Mouse (Mus musculus) erythroid progenitor cell, adult 5-6 weeks (primary cell): ENCODE results near the gene Tarm1. TPM values are rescaled to one million over a fixed set of nuclear protein-coding genes. Genes with fewer than 3 reads are reported as not detected.

Experiments
- ATAC-seq: replicated peaks from 2 replicates; pipeline ENCODE4 v1.8.0; 2016; ENCODE audit warnings: moderate number of reproducible peaks, mild to moderate bottlenecking, moderate TSS enrichment, inconsistent platforms; ENCODE audit not compliant: poor library complexity, low FRiP score, severe bottlenecking
- total RNA-seq, 2 experiments: library from RNA; stranded (forward) in 1 of 2; stranded (reverse) in 1 of 2; fragments of 150-400 nt in 1 of 2; fragments of 186-747, 209-891 nt in 1 of 2; gene quantifications; 2 replicates each; pipeline versions ENCODE4 v1.2.3 to v1.2.4; 2015 to 2017; ENCODE audit warnings: low replicate concordance in 2 of 2

The Tarm1 gene
- total RNA-seq, 2 experiments from 2014 or later: 1.4 to 1.7 TPM

DNA sequence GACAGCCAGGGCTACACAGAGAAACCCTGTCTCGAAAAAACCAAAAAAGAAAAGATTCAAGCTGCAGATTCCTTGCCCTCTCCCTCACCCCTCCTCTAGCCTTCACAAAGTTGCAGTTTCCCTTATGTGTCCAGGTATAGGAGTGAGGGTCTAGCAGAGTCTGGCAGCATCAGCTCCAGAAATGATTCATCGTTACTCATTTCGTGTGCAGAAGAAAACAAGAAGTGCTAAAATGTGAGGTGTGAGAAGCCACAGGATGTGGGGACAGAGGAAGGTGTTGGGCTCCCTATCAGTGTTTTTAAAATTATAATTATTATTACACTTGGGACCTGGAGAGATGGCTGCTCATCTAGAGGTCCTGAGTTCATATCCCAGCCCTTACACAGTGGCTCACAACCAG lies 57.7 kb downstream of the Tarm1 start:
- ATAC-seq: no peak

GRCm38 (mm10) chr7:3442476-3443062 lies 59.9 kb downstream of the Tarm1 start:
- ATAC-seq: no peak

GRCm38 (mm10) chr7:3440526-3440925 lies 61.9 kb downstream of the Tarm1 start:
- no peak for ATAC-seq

GRCm38 (mm10) chr7:3439984-3440383 lies 62.4 kb downstream of the Tarm1 start:
- ATAC-seq: no peak

DNA sequence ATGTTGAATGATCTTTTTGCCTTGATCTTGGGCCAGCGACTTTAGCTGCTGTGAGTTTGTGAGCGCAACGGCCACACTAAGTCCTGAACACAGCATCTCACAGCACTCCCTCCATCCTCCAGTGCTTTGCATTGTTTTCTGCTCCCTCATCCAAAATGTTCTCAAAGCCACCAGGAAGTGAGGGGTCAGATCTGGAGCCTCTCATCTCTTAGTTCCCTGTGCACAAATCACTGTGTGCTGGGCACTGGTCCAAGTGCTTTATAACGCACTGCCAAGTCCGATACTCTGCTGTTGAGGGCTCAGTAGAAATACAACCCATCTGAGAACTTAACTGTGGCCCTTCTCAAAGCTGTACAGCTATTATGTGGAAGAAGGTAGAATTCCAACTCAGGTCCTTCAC lies 64.5 kb downstream of the Tarm1 start:
- no peak for ATAC-seq

Other genes starting within 250 kb of the Tarm1 start
- gene Myadm, start 213.5 kb downstream of the Tarm1 start, total RNA-seq (2015; ENCODE audit: low replicate concordance): 12.6 and 13.0 TPM in 2 replicates
- gene Myadm, start 213.5 kb downstream of the Tarm1 start, total RNA-seq (2017; ENCODE audit: low replicate concordance): 5.3 and 6.4 TPM in 2 replicates
- 0.84 and 6.8 TPM in 2 replicates for gene Prkcg, start 213.4 kb downstream of the Tarm1 start, total RNA-seq (2015; ENCODE audit: low replicate concordance)
- not detected in 2 replicates for gene Prkcg, start 213.4 kb downstream of the Tarm1 start, total RNA-seq (2017; ENCODE audit: low replicate concordance)
- not detected in 2 replicates for gene Cacng7, start 169.7 kb downstream of the Tarm1 start, total RNA-seq (2015; ENCODE audit: low replicate concordance)
- 2.1 TPM in 1 of 2 replicates, not detected in the other for gene Cacng7, start 169.7 kb downstream of the Tarm1 start, total RNA-seq (2017; ENCODE audit: low replicate concordance)
- not detected in 2 replicates for gene Cacng8, start 111.9 kb downstream of the Tarm1 start, total RNA-seq (2015; ENCODE audit: low replicate concordance)
- gene Cacng8, start 111.9 kb downstream of the Tarm1 start, total RNA-seq (2017; ENCODE audit: low replicate concordance): not detected in 2 replicates
- gene Cacng6, start 78.4 kb downstream of the Tarm1 start, total RNA-seq (2015; ENCODE audit: low replicate concordance): not detected in 2 replicates
- gene Cacng6, start 78.4 kb downstream of the Tarm1 start, total RNA-seq (2017; ENCODE audit: low replicate concordance): not detected in 2 replicates
- gene Oscar, start 113.5 kb upstream of the Tarm1 start, total RNA-seq (2015; ENCODE audit: low replicate concordance): not detected in 2 replicates
- gene Oscar, start 113.5 kb upstream of the Tarm1 start, total RNA-seq (2017; ENCODE audit: low replicate concordance): not detected in 2 replicates
- 127 and 193 TPM in 2 replicates for gene Ndufa3, start 114.7 kb upstream of the Tarm1 start, total RNA-seq (2015; ENCODE audit: low replicate concordance)
- 80.0 and 93.3 TPM in 2 replicates for gene Ndufa3, start 114.7 kb upstream of the Tarm1 start, total RNA-seq (2017; ENCODE audit: low replicate concordance)
- 9.4 and 17.2 TPM in 2 replicates for gene Tfpt, start 127.3 kb upstream of the Tarm1 start, total RNA-seq (2015; ENCODE audit: low replicate concordance)
- 10.0 and 10.8 TPM in 2 replicates for gene Tfpt, start 127.3 kb upstream of the Tarm1 start, total RNA-seq (2017; ENCODE audit: low replicate concordance)
- 14.3 and 23.4 TPM in 2 replicates for gene Prpf31, start 127.4 kb upstream of the Tarm1 start, total RNA-seq (2015; ENCODE audit: low replicate concordance)
- gene Prpf31, start 127.4 kb upstream of the Tarm1 start, total RNA-seq (2017; ENCODE audit: low replicate concordance): 13.5 and 19.8 TPM in 2 replicates
- gene Cnot3, start 142.6 kb upstream of the Tarm1 start, total RNA-seq (2015; ENCODE audit: low replicate concordance): 109 and 150 TPM in 2 replicates
- gene Cnot3, start 142.6 kb upstream of the Tarm1 start, total RNA-seq (2017; ENCODE audit: low replicate concordance): 47.9 and 91.2 TPM in 2 replicates
- gene Leng1, start 163.2 kb upstream of the Tarm1 start, total RNA-seq (2015; ENCODE audit: low replicate concordance): 2.5 and 8.8 TPM in 2 replicates
- 2.7 and 3.0 TPM in 2 replicates for gene Leng1, start 163.2 kb upstream of the Tarm1 start, total RNA-seq (2017; ENCODE audit: low replicate concordance)
- 6.7 TPM in 1 of 2 replicates, not detected in the other for gene Tmc4, start 174.9 kb upstream of the Tarm1 start, total RNA-seq (2015; ENCODE audit: low replicate concordance)
- gene Tmc4, start 174.9 kb upstream of the Tarm1 start, total RNA-seq (2017; ENCODE audit: low replicate concordance): 0.77 TPM in 1 of 2 replicates, not detected in the other
- gene Tsen34, start 190.2 kb upstream of the Tarm1 start, total RNA-seq (2015; ENCODE audit: low replicate concordance): 1.7 TPM in 1 of 2 replicates, not detected in the other
- 3.0 and 3.1 TPM in 2 replicates for gene Tsen34, start 190.2 kb upstream of the Tarm1 start, total RNA-seq (2017; ENCODE audit: low replicate concordance)
- 17.7 and 29.3 TPM in 2 replicates for gene Mboat7, start 190.9 kb upstream of the Tarm1 start, total RNA-seq (2015; ENCODE audit: low replicate concordance)
- gene Mboat7, start 190.9 kb upstream of the Tarm1 start, total RNA-seq (2017; ENCODE audit: low replicate concordance): 1.0 and 6.4 TPM in 2 replicates
- 482 and 547 TPM in 2 replicates for gene Rps9, start 201.4 kb upstream of the Tarm1 start, total RNA-seq (2015; ENCODE audit: low replicate concordance)
- gene Rps9, start 201.4 kb upstream of the Tarm1 start, total RNA-seq (2017; ENCODE audit: low replicate concordance): 300 and 652 TPM in 2 replicates
- gene Pirb, start 217.8 kb upstream of the Tarm1 start, total RNA-seq (2015; ENCODE audit: low replicate concordance): 27.7 and 27.8 TPM in 2 replicates
- 4.8 and 6.4 TPM in 2 replicates for gene Pirb, start 217.8 kb upstream of the Tarm1 start, total RNA-seq (2017; ENCODE audit: low replicate concordance)